10 mouse cellular contexts compared by ENCODE assay signal in genomic region chr12:112927265-112927664, GRCm38 (mm10). TPM values are rescaled to one million over a fixed set of nuclear protein-coding genes. Genes with fewer than 3 reads are reported as not detected.
DNase-seq lines count a peak whose midpoint lies in the region; ATAC-seq and TF ChIP-seq lines count a peak whose summit lies in the region.
"Had no signal": no experiment of that assay in that cellular context is flagged by ENCODE, and none has a peak within 500 bp of the region (broad histone marks: within the 10 kb centered on the region; RNA-seq: fewer than 3 reads in every experiment).

No protein-coding gene starts in this region.

- DNase-seq in kidney, postnatal 14 days: peak; percentile 24
- DNase-seq in kidney, postnatal 10 days: no peak
- no peak for DNase-seq in limb, embryonic 11.5 days (ENCODE audit: low spot score)
- DNase-seq in liver, postnatal 0 days: no peak
- no peak for DNase-seq in frontal cortex, postnatal 10 days (ENCODE audit: low spot score in 2 of 2)
- DNase-seq: adrenal gland, postnatal 14 days; cerebellum, adult 9-11 months had no signal

- WGBS in embryonic facial prominence, embryonic 15.5 days: 48% methylated on average over 14 of the region's 14 CpGs
- WGBS in limb, embryonic 11.5 days: 66% methylated on average over 14 of the region's 14 CpGs
- 63% methylated on average over 14 of the region's 14 CpGs for WGBS in neural tube, embryonic 15.5 days
- 71% methylated on average over 14 of the region's 14 CpGs for WGBS in liver, postnatal 0 days (ENCODE audit: insufficient replicate concordance)

- peak overlapping the region; percentile 58; the same call in 1 of the 2 replicates for H3K27ac ChIP-seq in embryonic facial prominence, embryonic 15.5 days (replicated peaks)
- H3K27ac ChIP-seq in limb, embryonic 11.5 days (replicated peaks; ENCODE audit: low read depth, low read length): no peak overlapping the region
- no peak overlapping the region for H3K27ac ChIP-seq in neural tube, embryonic 15.5 days (replicated peaks)
- H3K27ac ChIP-seq in liver, postnatal 0 days (ENCODE audit: low read depth): no peak overlapping the region
- H3K27ac ChIP-seq: left cerebral cortex, adult 2 months had no signal

- no peaks in the 10 kb centered on the region for H3K9me3 ChIP-seq in embryonic facial prominence, embryonic 15.5 days (replicated peaks)
- no peaks in the 10 kb centered on the region for H3K9me3 ChIP-seq in limb, embryonic 11.5 days (ENCODE audit: control insufficient read depth, low read length)
- no peaks in the 10 kb centered on the region for H3K9me3 ChIP-seq in neural tube, embryonic 15.5 days (replicated peaks)
- no peaks in the 10 kb centered on the region for H3K9me3 ChIP-seq in liver, postnatal 0 days (ENCODE audit: low read length)

- peaks cover 60% of the 10 kb centered on the region for H3K27me3 ChIP-seq in embryonic facial prominence, embryonic 15.5 days
- peaks cover 51% of the 10 kb centered on the region for H3K27me3 ChIP-seq in limb, embryonic 11.5 days (ENCODE audit: control insufficient read depth, insufficient read depth, low read length)
- H3K27me3 ChIP-seq in neural tube, embryonic 15.5 days (replicated peaks): peaks cover 23% of the 10 kb centered on the region
- peaks cover 58% of the 10 kb centered on the region for H3K27me3 ChIP-seq in liver, postnatal 0 days (ENCODE audit: insufficient read depth, low read length)

- peaks cover 44% of the 10 kb centered on the region for H3K4me1 ChIP-seq in embryonic facial prominence, embryonic 15.5 days
- peaks cover 25% of the 10 kb centered on the region for H3K4me1 ChIP-seq in limb, embryonic 11.5 days (ENCODE audit: control insufficient read depth, insufficient read depth, low read length)
- H3K4me1 ChIP-seq in neural tube, embryonic 15.5 days: peaks cover 64% of the 10 kb centered on the region
- peaks cover 8% of the 10 kb centered on the region; the same call in 1 of the 2 replicates for H3K4me1 ChIP-seq in liver, postnatal 0 days (ENCODE audit: insufficient read depth)

- ATAC-seq in embryonic facial prominence, embryonic 15.5 days (ENCODE audit: insufficient number of reproducible peaks, low FRiP score, low TSS enrichment, low read depth): no peak
- no peak for ATAC-seq in limb, embryonic 11.5 days (ENCODE audit: insufficient number of reproducible peaks, low FRiP score, low TSS enrichment, low read depth)
- ATAC-seq in neural tube, embryonic 15.5 days (ENCODE audit: low FRiP score): no peak
- ATAC-seq in liver, postnatal 0 days: no peak

- TF ChIP-seq CTCF in liver, postnatal 0 days (IDR thresholded peaks at IDR 0.05; ENCODE audit: low read depth): no peak

- peak overlapping the region; percentile 98 for H3K4me2 ChIP-seq in embryonic facial prominence, embryonic 15.5 days (replicated peaks)
- peak overlapping the region; percentile 28; the same call in 1 of the 2 replicates for H3K4me2 ChIP-seq in limb, embryonic 11.5 days (ENCODE audit: low read depth, severe bottlenecking)
- H3K4me2 ChIP-seq in neural tube, embryonic 15.5 days: peak overlapping the region; percentile 75
- H3K4me2 ChIP-seq in liver, postnatal 0 days (ENCODE audit: low read depth, low read length): no peak overlapping the region

- H3K9ac ChIP-seq in embryonic facial prominence, embryonic 15.5 days: no peak overlapping the region
- H3K9ac ChIP-seq in limb, embryonic 11.5 days (ENCODE audit: low read length): no peak overlapping the region
- 0 out of 2 replicates have a peak overlapping the region, but pooled peaks have one; percentile 66 for H3K9ac ChIP-seq in neural tube, embryonic 15.5 days (replicated peaks)
- no peak overlapping the region for H3K9ac ChIP-seq in liver, postnatal 0 days (replicated peaks)

- H3K36me3 ChIP-seq in embryonic facial prominence, embryonic 15.5 days: no peaks in the 10 kb centered on the region
- no peaks in the 10 kb centered on the region for H3K36me3 ChIP-seq in limb, embryonic 11.5 days (ENCODE audit: control insufficient read depth, insufficient read depth, low read length)
- H3K36me3 ChIP-seq in neural tube, embryonic 15.5 days: no peaks in the 10 kb centered on the region
- no peaks in the 10 kb centered on the region for H3K36me3 ChIP-seq in liver, postnatal 0 days (replicated peaks; ENCODE audit: insufficient read depth, low read length)

- no peak for TF ChIP-seq EP300 in liver, postnatal 0 days (IDR thresholded peaks at IDR 0.05; ENCODE audit: low read depth)

- peak overlapping the region; percentile 59 for H3K4me3 ChIP-seq in embryonic facial prominence, embryonic 15.5 days (replicated peaks)
- H3K4me3 ChIP-seq in limb, embryonic 11.5 days (ENCODE audit: low read depth, low read length): no peak overlapping the region
- peak overlapping the region; percentile 74; the same call in 1 of the 2 replicates for H3K4me3 ChIP-seq in neural tube, embryonic 15.5 days (replicated peaks)
- no peak overlapping the region for H3K4me3 ChIP-seq in liver, postnatal 0 days (ENCODE audit: low read depth, low read length)

RNA-seq across cellular contexts. Expression of gene Jag2, which starts 2.3 kb away (rescaled TPM):
- 13.0 and 14.3 TPM in 2 replicates for polyA plus RNA-seq in embryonic facial prominence, embryonic 15.5 days (2015; fragmentation: Nextera tagmentation; extraction: Ambion mirVana)
- polyA plus RNA-seq in limb, embryonic 11.5 days (2014; fragmentation: Nextera tagmentation; extraction: Ambion mirVana): 4.0 and 4.7 TPM in 2 replicates
- polyA plus RNA-seq in neural tube, embryonic 15.5 days (2015; fragmentation: Nextera tagmentation; extraction: Ambion mirVana): 13.6 and 14.8 TPM in 2 replicates
- polyA plus RNA-seq in liver, postnatal 0 days (2015; fragmentation: Nextera tagmentation; extraction: Ambion mirVana): 0.14 and 0.22 TPM in 2 replicates

RNA-seq across cellular contexts. Expression of gene Nudt14, which starts 14.7 kb away (rescaled TPM):
- 93.4 and 94.7 TPM in 2 replicates for polyA plus RNA-seq in embryonic facial prominence, embryonic 15.5 days (2015; fragmentation: Nextera tagmentation; extraction: Ambion mirVana)
- 87.9 and 90.1 TPM in 2 replicates for polyA plus RNA-seq in limb, embryonic 11.5 days (2014; fragmentation: Nextera tagmentation; extraction: Ambion mirVana)
- 62.4 and 66.8 TPM in 2 replicates for polyA plus RNA-seq in neural tube, embryonic 15.5 days (2015; fragmentation: Nextera tagmentation; extraction: Ambion mirVana)
- polyA plus RNA-seq in liver, postnatal 0 days (2015; fragmentation: Nextera tagmentation; extraction: Ambion mirVana): 30.0 and 30.6 TPM in 2 replicates

RNA-seq across cellular contexts. Expression of gene Btbd6, which starts 49.0 kb away (rescaled TPM):
- 28.9 and 31.5 TPM in 2 replicates for polyA plus RNA-seq in embryonic facial prominence, embryonic 15.5 days (2015; fragmentation: Nextera tagmentation; extraction: Ambion mirVana)
- 26.4 and 27.4 TPM in 2 replicates for polyA plus RNA-seq in limb, embryonic 11.5 days (2014; fragmentation: Nextera tagmentation; extraction: Ambion mirVana)
- polyA plus RNA-seq in neural tube, embryonic 15.5 days (2015; fragmentation: Nextera tagmentation; extraction: Ambion mirVana): 46.3 and 50.0 TPM in 2 replicates
- polyA plus RNA-seq in liver, postnatal 0 days (2015; fragmentation: Nextera tagmentation; extraction: Ambion mirVana): 4.1 and 4.7 TPM in 2 replicates

RNA-seq across cellular contexts. Expression of gene Gpr132, which starts 59.2 kb away (rescaled TPM):
- polyA plus RNA-seq in embryonic facial prominence, embryonic 15.5 days (2015; fragmentation: Nextera tagmentation; extraction: Ambion mirVana): 0.35 and 0.41 TPM in 2 replicates
- polyA plus RNA-seq in limb, embryonic 11.5 days (2014; fragmentation: Nextera tagmentation; extraction: Ambion mirVana): not detected in 2 replicates
- polyA plus RNA-seq in neural tube, embryonic 15.5 days (2015; fragmentation: Nextera tagmentation; extraction: Ambion mirVana): 0.08 and 2.8 TPM in 2 replicates
- 0.26 and 0.34 TPM in 2 replicates for polyA plus RNA-seq in liver, postnatal 0 days (2015; fragmentation: Nextera tagmentation; extraction: Ambion mirVana)

Comparison
In these comparisons a context has a peak if more than half of its experiments do, and no peak if none do; other contexts are left out.
1. H3K4me3 ChIP-seq: peak in embryonic facial prominence, embryonic 15.5 days (single experiment) and neural tube, embryonic 15.5 days (single experiment); none in limb, embryonic 11.5 days (single experiment) and liver, postnatal 0 days (single experiment).